Mouse (Mus musculus): ENCODE data around the gene Chst1.

GRCm38 (mm10) chr2:92650428-92650827 is 50.9 kb downstream of the Chst1 start:
- TF ChIP-seq CTCF (IDR thresholded peaks at IDR 0.05; ENCODE audit: insufficient read depth, low read depth, low read length) (no peak), POLR2A (IDR thresholded peaks at IDR 0.05; ENCODE audit: insufficient read depth, low read depth, low read length) (no peak)
